Mouse (Mus musculus) retina, embryonic 14.5 days (tissue): ENCODE results near the gene Olfr18.
"Not testable (repeated sequence)": the region's sequence is repeated elsewhere in the genome, so short reads cannot be mapped to it uniquely, and the experiment has no call there.

Source experiments
- DNase-seq: peaks from one replicate; pipeline ENCODE4 v3.0.0-alpha.2; 2015; ENCODE audit warnings: low spot score

Gene Olfr18

GRCm38 (mm10) chr9:20335994-20336393 is at the start of gene Olfr18:
Olfr18 (minus strand) TSS chr9:20336094.
- no peak for DNase-seq

- no peak for DNase-seq
Observed at GRCm38 (mm10) chr9:20385343-20385703, 49.4 kb upstream of the Olfr18 start.

GRCm38 (mm10) chr9:20384532-20385342 is 48.8 kb upstream of the Olfr18 start, which contains the start of gene Zfp560:
Zfp560 (minus strand) TSS chr9:20385177.
- DNase-seq: peak; percentile 97

- DNase-seq: no peak
Observed at GRCm38 (mm10) chr9:20383659-20384058, 47.8 kb upstream of the Olfr18 start.

- no peak for DNase-seq
Observed at GRCm38 (mm10) chr9:20374712-20375111, 38.8 kb upstream of the Olfr18 start.

- DNase-seq: no peak
Observed at GRCm38 (mm10) chr9:20367311-20367710, 31.4 kb upstream of the Olfr18 start.

- DNase-seq: no peak
Observed at GRCm38 (mm10) chr9:20348501-20348900, 12.6 kb upstream of the Olfr18 start.

GRCm38 (mm10) chr9:20298232-20298631 is 37.7 kb downstream of the Olfr18 start, which contains the start of gene Olfr873:
Olfr873 (plus strand) TSS chr9:20298532.
- DNase-seq: no peak

GRCm38 (mm10) chr9:20295562-20295961 is 40.3 kb downstream of the Olfr18 start:
- not testable (repeated sequence) for DNase-seq

GRCm38 (mm10) chr9:20282051-20282450 is 53.8 kb downstream of the Olfr18 start, which contains the start of gene Olfr39:
Olfr39 (plus strand) TSS chr9:20282351.
- DNase-seq: no peak
